Mouse (Mus musculus) intestine, embryonic 15.5 days (tissue): ENCODE data around the gene Dync1i2. TPM values are rescaled to one million over a fixed set of nuclear protein-coding genes. Genes with fewer than 3 reads are reported as not detected.
A peak's percentile ranks its signal among the peaks of the same experiment; 100 is the strongest.

ENCODE experiments used
- ATAC-seq: fragments of 200-750 bp; cut with Nextera tagmentation; 2 replicates; pipeline ENCODE4 v1.8.0; 2017; ENCODE audit warnings: moderate TSS enrichment, moderate library complexity
- H3K27ac ChIP-seq: fragments of 300-500 bp; sonication (generic); 2 replicates; pipeline ENCODE4 v1.5.1; 2015; ENCODE audit warnings: mild to moderate bottlenecking, inconsistent platforms
- H3K27me3 ChIP-seq: fragments of 300-500 bp; sonication (generic); replicated peaks from 2 replicates; pipeline ENCODE4 v1.6.1; 2015; ENCODE audit warnings: inconsistent platforms
- H3K36me3 ChIP-seq: fragments of 300-500 bp; sonication (generic); 2 replicates; pipeline ENCODE4 v1.6.1; 2015; ENCODE audit warnings: inconsistent platforms
- H3K4me1 ChIP-seq: fragments of 300-500 bp; sonication (generic); replicated peaks from 2 replicates; pipeline ENCODE4 v1.6.1; 2015; ENCODE audit warnings: inconsistent platforms
- H3K4me2 ChIP-seq: fragments of 300-500 bp; sonication (generic); replicated peaks from 2 replicates; pipeline ENCODE4 v1.6.1; 2015; ENCODE audit warnings: mild to moderate bottlenecking, inconsistent platforms
- H3K4me3 ChIP-seq: fragments of 300-500 bp; sonication (generic); replicated peaks from 2 replicates; pipeline ENCODE4 v1.5.1; 2015; ENCODE audit warnings: inconsistent platforms
- H3K9ac ChIP-seq: fragments of 300-500 bp; sonication (generic); 2 replicates; pipeline ENCODE4 v1.6.1; 2015; ENCODE audit warnings: inconsistent platforms
- H3K9me3 ChIP-seq: fragments of 300-500 bp; sonication (generic); 2 replicates; pipeline ENCODE4 v1.6.1; 2016; ENCODE audit warnings: inconsistent platforms
- WGBS: fragments of 180-500 bp; shearing (Covaris S2); methylation state at CpG from one replicate; pipeline ENCODE4 v1.1.7; 2015; 5-methylcytosine and 5-hydroxymethylcytosine counted together
- polyA plus RNA-seq: library from polyadenylated mRNA; unstranded; fragments of >200 nt; fragmentation: Nextera tagmentation; extraction: Ambion mirVana; gene quantifications from 2 replicates; pipeline ENCODE4 v1.2.1, GENCODE M21; 2015

Gene Dync1i2
- polyA plus RNA-seq, 1 experiment from 2014 or later = 83.5 TPM

GRCm38 (mm10) chr2:71212360-71212726 lies 837 bp downstream of the Dync1i2 start:
- WGBS = under 1% methylated on average over 6 of the region's 6 CpGs
- Histone ChIP-seq H3K9ac (peak overlapping the region; percentile 93), H3K36me3 (no peaks in the 10 kb centered on the region), H3K27me3 (no peaks in the 10 kb centered on the region), H3K9me3 (no peaks in the 10 kb centered on the region), H3K4me1 (peaks cover 3% of the 10 kb centered on the region; the same call in 1 of the 2 replicates), H3K4me3 (peak overlapping the region; percentile 96), H3K4me2 (peak overlapping the region; percentile 56), H3K27ac (peak overlapping the region; percentile 83)
- peak; percentile 17; the same call in 1 of the 2 replicates for ATAC-seq

GRCm38 (mm10) chr2:71221020-71221419 lies 9.5 kb downstream of the Dync1i2 start:
- Histone ChIP-seq H3K4me3 (no peak overlapping the region), H3K36me3 (peaks cover 15% of the 10 kb centered on the region), H3K27me3 (no peaks in the 10 kb centered on the region), H3K4me2 (no peak overlapping the region), H3K9ac (no peak overlapping the region), H3K4me1 (no peaks in the 10 kb centered on the region), H3K9me3 (no peaks in the 10 kb centered on the region), H3K27ac (no peak overlapping the region)
- no peak for ATAC-seq
- 90% methylated on average over 1 of the region's 1 CpGs for WGBS

- H3K36me3 ChIP-seq = peaks cover 6% of the 10 kb centered on the region
- no peaks in the 10 kb centered on the region for H3K27me3 ChIP-seq
- H3K9me3 ChIP-seq = no peaks in the 10 kb centered on the region
- no peak for ATAC-seq
- H3K9ac ChIP-seq = no peak overlapping the region
- no peak overlapping the region for H3K27ac ChIP-seq
- no peaks in the 10 kb centered on the region for H3K4me1 ChIP-seq
- no peak overlapping the region for H3K4me2 ChIP-seq
- no peak overlapping the region for H3K4me3 ChIP-seq
- 34% methylated on average over 1 of the region's 1 CpGs for WGBS
Observed at GRCm38 (mm10) chr2:71227398-71227797, 15.9 kb downstream of the Dync1i2 start.

- Histone ChIP-seq H3K27me3 (no peaks in the 10 kb centered on the region), H3K36me3 (no peaks in the 10 kb centered on the region; the same call in 1 of the 2 replicates), H3K27ac (no peak overlapping the region), H3K4me2 (no peak overlapping the region), H3K9me3 (no peaks in the 10 kb centered on the region), H3K9ac (no peak overlapping the region), H3K4me1 (no peaks in the 10 kb centered on the region), H3K4me3 (no peak overlapping the region)
- 96% methylated on average over 1 of the region's 1 CpGs for WGBS
- ATAC-seq = no peak
Observed at GRCm38 (mm10) chr2:71229603-71230002, 18.1 kb downstream of the Dync1i2 start.

- Histone ChIP-seq H3K36me3 (peaks cover 4% of the 10 kb centered on the region), H3K4me2 (no peak overlapping the region), H3K4me1 (no peaks in the 10 kb centered on the region), H3K9me3 (no peaks in the 10 kb centered on the region), H3K27me3 (no peaks in the 10 kb centered on the region), H3K9ac (no peak overlapping the region), H3K27ac (no peak overlapping the region), H3K4me3 (no peak overlapping the region)
- WGBS = 81% methylated on average over 5 of the region's 5 CpGs
- no peak for ATAC-seq
Observed at GRCm38 (mm10) chr2:71231951-71232350, 20.4 kb downstream of the Dync1i2 start.

GRCm38 (mm10) chr2:71232976-71233375 lies 21.5 kb downstream of the Dync1i2 start:
- no peak overlapping the region for H3K9ac ChIP-seq
- peaks cover 6% of the 10 kb centered on the region for H3K36me3 ChIP-seq
- no peak overlapping the region for H3K27ac ChIP-seq
- H3K27me3 ChIP-seq = no peaks in the 10 kb centered on the region
- H3K4me3 ChIP-seq = no peak overlapping the region
- H3K4me1 ChIP-seq = no peaks in the 10 kb centered on the region
- no peak for ATAC-seq
- H3K9me3 ChIP-seq = no peaks in the 10 kb centered on the region
- H3K4me2 ChIP-seq = no peak overlapping the region
- 84% methylated on average over 2 of the region's 2 CpGs for WGBS

- H3K36me3 ChIP-seq = peaks cover 7% of the 10 kb centered on the region
- no peak overlapping the region for H3K4me2 ChIP-seq
- H3K9me3 ChIP-seq = no peaks in the 10 kb centered on the region
- H3K9ac ChIP-seq = no peak overlapping the region
- no peak overlapping the region for H3K27ac ChIP-seq
- WGBS = 87% methylated on average over 4 of the region's 4 CpGs
- ATAC-seq = no peak
- no peaks in the 10 kb centered on the region for H3K4me1 ChIP-seq
- no peak overlapping the region for H3K4me3 ChIP-seq
- no peaks in the 10 kb centered on the region for H3K27me3 ChIP-seq
Observed at GRCm38 (mm10) chr2:71235420-71235819, 23.9 kb downstream of the Dync1i2 start.

GRCm38 (mm10) chr2:71236009-71236408 lies 24.5 kb downstream of the Dync1i2 start:
- H3K9me3 ChIP-seq = no peaks in the 10 kb centered on the region
- no peak overlapping the region for H3K27ac ChIP-seq
- H3K4me3 ChIP-seq = no peak overlapping the region
- H3K27me3 ChIP-seq = no peaks in the 10 kb centered on the region
- peaks cover 7% of the 10 kb centered on the region for H3K36me3 ChIP-seq
- no peak for ATAC-seq
- 95% methylated on average over 6 of the region's 6 CpGs for WGBS
- H3K4me1 ChIP-seq = no peaks in the 10 kb centered on the region
- no peak overlapping the region for H3K9ac ChIP-seq
- no peak overlapping the region for H3K4me2 ChIP-seq

GRCm38 (mm10) chr2:71241505-71241904 lies 30.0 kb downstream of the Dync1i2 start:
- no peak overlapping the region for H3K4me3 ChIP-seq
- 0 out of 2 replicates have a peak, but pooled peaks cover 6% of the 10 kb centered on the region for H3K36me3 ChIP-seq
- H3K27me3 ChIP-seq = no peaks in the 10 kb centered on the region
- H3K4me1 ChIP-seq = no peaks in the 10 kb centered on the region
- ATAC-seq = no peak
- no peak overlapping the region for H3K4me2 ChIP-seq
- no peak overlapping the region for H3K27ac ChIP-seq
- no peaks in the 10 kb centered on the region for H3K9me3 ChIP-seq
- WGBS = 92% methylated on average over 2 of the region's 2 CpGs
- no peak overlapping the region for H3K9ac ChIP-seq

- Histone ChIP-seq H3K9ac (no peak overlapping the region), H3K36me3 (0 out of 2 replicates have a peak, but pooled peaks cover 6% of the 10 kb centered on the region), H3K4me1 (no peaks in the 10 kb centered on the region), H3K27ac (no peak overlapping the region), H3K9me3 (no peaks in the 10 kb centered on the region), H3K4me3 (no peak overlapping the region), H3K27me3 (no peaks in the 10 kb centered on the region), H3K4me2 (no peak overlapping the region)
- WGBS = 86% methylated on average over 3 of the region's 3 CpGs
- ATAC-seq = no peak
Observed at GRCm38 (mm10) chr2:71242180-71242579, 30.7 kb downstream of the Dync1i2 start.

GRCm38 (mm10) chr2:71243058-71243672 lies 31.7 kb downstream of the Dync1i2 start:
- 78% methylated on average over 9 of the region's 9 CpGs for whole genome bisulfite sequencing
- Histone ChIP-seq H3K27ac (no peak overlapping the region), H3K27me3 (no peaks in the 10 kb centered on the region), H3K36me3 (peaks cover 6% of the 10 kb centered on the region; the same call in 1 of the 2 replicates), H3K9me3 (no peaks in the 10 kb centered on the region), H3K4me1 (no peaks in the 10 kb centered on the region), H3K4me3 (no peak overlapping the region), H3K9ac (no peak overlapping the region), H3K4me2 (no peak overlapping the region)
- ATAC-seq = no peak

GRCm38 (mm10) chr2:71244807-71245206 lies 33.3 kb downstream of the Dync1i2 start:
- Histone ChIP-seq H3K9me3 (no peaks in the 10 kb centered on the region), H3K36me3 (peaks cover 12% of the 10 kb centered on the region), H3K4me3 (no peak overlapping the region), H3K27ac (no peak overlapping the region), H3K27me3 (no peaks in the 10 kb centered on the region), H3K4me1 (no peaks in the 10 kb centered on the region), H3K9ac (no peak overlapping the region), H3K4me2 (no peak overlapping the region)
- 91% methylated on average over 7 of the region's 7 CpGs for WGBS
- ATAC-seq = no peak

GRCm38 (mm10) chr2:71245416-71245815 lies 33.9 kb downstream of the Dync1i2 start:
- Histone ChIP-seq H3K9me3 (no peaks in the 10 kb centered on the region), H3K27me3 (no peaks in the 10 kb centered on the region), H3K4me3 (no peak overlapping the region), H3K36me3 (peaks cover 17% of the 10 kb centered on the region), H3K9ac (no peak overlapping the region), H3K4me1 (no peaks in the 10 kb centered on the region), H3K27ac (no peak overlapping the region), H3K4me2 (no peak overlapping the region)
- ATAC-seq = no peak
- 85% methylated on average over 3 of the region's 3 CpGs for WGBS
